Mouse (Mus musculus): ENCODE results near the gene Tmem222. TPM values are rescaled to one million over a fixed set of nuclear protein-coding genes. Genes with fewer than 3 reads are reported as not detected.
A peak's percentile ranks its signal among the peaks of the same experiment; 100 is the strongest.

Tmem222 gene
- total RNA-seq, 2 experiments from 2014 or later, result 13.3 to 38.5 TPM

DNA sequence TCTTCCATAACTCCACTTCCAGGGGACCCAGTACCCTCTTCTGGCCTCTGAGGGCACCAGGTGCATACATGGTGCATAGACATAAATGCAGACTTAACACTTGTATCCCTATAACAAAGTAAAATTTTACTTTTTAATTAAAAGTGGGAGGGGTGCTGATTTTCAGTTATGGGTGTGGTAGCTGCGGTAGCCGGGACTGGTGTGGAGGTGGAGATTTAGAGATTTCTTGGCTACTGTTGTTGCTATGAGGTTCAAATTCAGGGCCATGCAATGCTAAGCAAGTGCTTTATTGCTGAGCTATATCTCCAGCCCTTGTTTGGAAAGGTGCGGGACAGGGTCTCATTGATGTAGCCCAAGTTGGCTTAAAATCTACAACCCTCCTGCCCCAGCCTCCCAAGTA lies 58.8 kb downstream of the Tmem222 start:
- ATAC-seq (ENCODE audit: poor library complexity, severe bottlenecking), result no peak

DNA sequence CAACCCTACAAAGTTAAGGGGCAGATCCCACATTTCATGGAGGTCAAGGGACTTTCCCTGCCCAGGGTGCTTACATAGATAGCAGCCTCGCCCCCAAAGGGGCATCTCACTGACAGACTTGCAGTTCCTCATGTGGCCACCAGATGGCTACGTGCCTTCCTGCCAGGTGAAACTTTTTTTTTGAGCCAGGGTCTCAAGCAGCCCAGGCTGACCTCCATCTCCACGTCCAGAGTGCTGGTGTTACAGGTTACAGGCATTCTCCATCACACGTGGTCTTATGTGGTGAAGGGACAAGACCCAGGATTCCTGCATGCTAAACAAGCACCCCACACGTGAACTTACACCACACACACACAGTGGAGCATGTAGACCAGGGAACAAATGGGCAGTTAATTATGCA lies 60.0 kb downstream of the Tmem222 start:
- peak; percentile 57 for ATAC-seq (ENCODE audit: poor library complexity, severe bottlenecking)

Other genes starting within 250 kb of the Tmem222 start
- gene Wasf2, start 147.3 kb downstream of the Tmem222 start, total RNA-seq (2015), result 226 and 236 TPM in 2 replicates
- 56.9 and 75.4 TPM in 2 replicates for gene Wasf2, start 147.3 kb downstream of the Tmem222 start, total RNA-seq (2017)
- gene Cd164l2, start 65.7 kb downstream of the Tmem222 start, total RNA-seq (2015), result not detected in 2 replicates
- not detected in 2 replicates for gene Cd164l2, start 65.7 kb downstream of the Tmem222 start, total RNA-seq (2017)
- gene Gpr3, start 65.3 kb downstream of the Tmem222 start, total RNA-seq (2015), result 0.21 TPM in 1 of 2 replicates, not detected in the other
- not detected in 2 replicates for gene Gpr3, start 65.3 kb downstream of the Tmem222 start, total RNA-seq (2017)
- 10.2 and 11.7 TPM in 2 replicates for gene Map3k6, start 37.0 kb downstream of the Tmem222 start, total RNA-seq (2015)
- gene Map3k6, start 37.0 kb downstream of the Tmem222 start, total RNA-seq (2017), result 9.1 and 13.4 TPM in 2 replicates
- 1.9 and 2.5 TPM in 2 replicates for gene Sytl1, start 14.7 kb downstream of the Tmem222 start, total RNA-seq (2015)
- gene Sytl1, start 14.7 kb downstream of the Tmem222 start, total RNA-seq (2017), result 2.1 and 3.7 TPM in 2 replicates
- 16.5 and 18.5 TPM in 2 replicates for gene Wdtc1, start 75.7 kb upstream of the Tmem222 start, total RNA-seq (2015)
- 11.6 and 14.1 TPM in 2 replicates for gene Wdtc1, start 75.7 kb upstream of the Tmem222 start, total RNA-seq (2017)
- gene Slc9a1, start 91.9 kb upstream of the Tmem222 start, total RNA-seq (2015), result 20.3 and 23.1 TPM in 2 replicates
- gene Slc9a1, start 91.9 kb upstream of the Tmem222 start, total RNA-seq (2017), result 11.0 and 11.6 TPM in 2 replicates
- gene Tent5b, start 202.3 kb upstream of the Tmem222 start, total RNA-seq (2015), result not detected in 2 replicates
- not detected in 2 replicates for gene Tent5b, start 202.3 kb upstream of the Tmem222 start, total RNA-seq (2017)
- gene Trnp1, start 220.8 kb upstream of the Tmem222 start, total RNA-seq (2015), result not detected in 2 replicates
- not detected in 2 replicates for gene Trnp1, start 220.8 kb upstream of the Tmem222 start, total RNA-seq (2017)
- not detected in 2 replicates for gene Kdf1, start 241.2 kb upstream of the Tmem222 start, total RNA-seq (2015)
- gene Kdf1, start 241.2 kb upstream of the Tmem222 start, total RNA-seq (2017), result not detected in 2 replicates